Mouse (Mus musculus): ENCODE results near the gene Zfp108. TPM values are rescaled to one million over a fixed set of nuclear protein-coding genes. Genes with fewer than 3 reads are reported as not detected.

Gene Zfp108
- polyA plus RNA-seq, 1 experiment: 5.7 TPM

GRCm38 (mm10) chr7:24280031-24280857, 25.6 kb downstream of the Zfp108 start:
- H3K4me1 ChIP-seq (ENCODE audit: control insufficient read depth, insufficient read depth, low read length): no peaks in the 10 kb centered on the region
- no peak overlapping the region for H3K4me3 ChIP-seq (ENCODE audit: insufficient read depth, low read length)
- no peak overlapping the region for H3K27ac ChIP-seq (ENCODE audit: insufficient read depth, low read length)
- TF ChIP-seq POLR2A (IDR thresholded peaks at IDR 0.05; ENCODE audit: extremely low read depth, insufficient read depth, low read length) (no peak), CTCF (IDR thresholded peaks at IDR 0.05; ENCODE audit: extremely low read depth, insufficient read depth, low read length) (no peak)

- no peaks in the 10 kb centered on the region for H3K4me1 ChIP-seq (ENCODE audit: control insufficient read depth, insufficient read depth, low read length)
- TF ChIP-seq POLR2A (IDR thresholded peaks at IDR 0.05; ENCODE audit: extremely low read depth, insufficient read depth, low read length) (no peak), CTCF (IDR thresholded peaks at IDR 0.05; ENCODE audit: extremely low read depth, insufficient read depth, low read length) (no peak)
- no peak overlapping the region for H3K27ac ChIP-seq (ENCODE audit: insufficient read depth, low read length)
- H3K4me3 ChIP-seq (ENCODE audit: insufficient read depth, low read length): no peak overlapping the region
Observed at GRCm38 (mm10) chr7:24280858-24281145, 26.2 kb downstream of the Zfp108 start.

GRCm38 (mm10) chr7:24286090-24286489, 31.5 kb downstream of the Zfp108 start:
- Histone ChIP-seq H3K4me3 (ENCODE audit: insufficient read depth, low read length) (no peak overlapping the region), H3K4me1 (ENCODE audit: control insufficient read depth, insufficient read depth, low read length) (no peaks in the 10 kb centered on the region), H3K27ac (ENCODE audit: insufficient read depth, low read length) (no peak overlapping the region)
- TF ChIP-seq CTCF (IDR thresholded peaks at IDR 0.05; ENCODE audit: extremely low read depth, insufficient read depth, low read length): 0 out of 2 replicates have a peak, but pooled peaks have one; percentile 4
- TF ChIP-seq POLR2A (IDR thresholded peaks at IDR 0.05; ENCODE audit: extremely low read depth, insufficient read depth, low read length): no peak

GRCm38 (mm10) chr7:24286916-24287315, 32.3 kb downstream of the Zfp108 start:
- Histone ChIP-seq H3K27ac (ENCODE audit: insufficient read depth, low read length) (no peak overlapping the region), H3K4me1 (ENCODE audit: control insufficient read depth, insufficient read depth, low read length) (no peaks in the 10 kb centered on the region), H3K4me3 (ENCODE audit: insufficient read depth, low read length) (no peak overlapping the region)
- no peak for TF ChIP-seq POLR2A (IDR thresholded peaks at IDR 0.05; ENCODE audit: extremely low read depth, insufficient read depth, low read length)
- TF ChIP-seq CTCF (IDR thresholded peaks at IDR 0.05; ENCODE audit: extremely low read depth, insufficient read depth, low read length): no peak

- Histone ChIP-seq H3K4me3 (ENCODE audit: insufficient read depth, low read length) (no peak overlapping the region), H3K27ac (ENCODE audit: insufficient read depth, low read length) (no peak overlapping the region), H3K4me1 (ENCODE audit: control insufficient read depth, insufficient read depth, low read length) (no peaks in the 10 kb centered on the region)
- no peak for TF ChIP-seq CTCF (IDR thresholded peaks at IDR 0.05; ENCODE audit: extremely low read depth, insufficient read depth, low read length)
- TF ChIP-seq POLR2A (IDR thresholded peaks at IDR 0.05; ENCODE audit: extremely low read depth, insufficient read depth, low read length): no peak
Observed at GRCm38 (mm10) chr7:24287670-24288069, 33.1 kb downstream of the Zfp108 start.

- H3K27ac ChIP-seq (ENCODE audit: insufficient read depth, low read length): no peak overlapping the region
- H3K4me3 ChIP-seq (ENCODE audit: insufficient read depth, low read length): no peak overlapping the region
- no peaks in the 10 kb centered on the region for H3K4me1 ChIP-seq (ENCODE audit: control insufficient read depth, insufficient read depth, low read length)
- no peak for TF ChIP-seq CTCF (IDR thresholded peaks at IDR 0.05; ENCODE audit: extremely low read depth, insufficient read depth, low read length)
- no peak for TF ChIP-seq POLR2A (IDR thresholded peaks at IDR 0.05; ENCODE audit: extremely low read depth, insufficient read depth, low read length)
Observed at GRCm38 (mm10) chr7:24288512-24288911, 33.9 kb downstream of the Zfp108 start.

GRCm38 (mm10) chr7:24290106-24290693, 35.6 kb downstream of the Zfp108 start:
- H3K27ac ChIP-seq (ENCODE audit: insufficient read depth, low read length): no peak overlapping the region
- H3K4me1 ChIP-seq (ENCODE audit: control insufficient read depth, insufficient read depth, low read length): no peaks in the 10 kb centered on the region
- H3K4me3 ChIP-seq (ENCODE audit: insufficient read depth, low read length): no peak overlapping the region
- TF ChIP-seq POLR2A (IDR thresholded peaks at IDR 0.05; ENCODE audit: extremely low read depth, insufficient read depth, low read length): no peak

GRCm38 (mm10) chr7:24291387-24292090, 36.9 kb downstream of the Zfp108 start:
- Histone ChIP-seq H3K4me1 (ENCODE audit: control insufficient read depth, insufficient read depth, low read length) (no peaks in the 10 kb centered on the region), H3K27ac (ENCODE audit: insufficient read depth, low read length) (no peak overlapping the region), H3K4me3 (ENCODE audit: insufficient read depth, low read length) (no peak overlapping the region)
- TF ChIP-seq POLR2A (IDR thresholded peaks at IDR 0.05; ENCODE audit: extremely low read depth, insufficient read depth, low read length) (no peak), CTCF (IDR thresholded peaks at IDR 0.05; ENCODE audit: extremely low read depth, insufficient read depth, low read length) (no peak)

- H3K4me1 ChIP-seq (ENCODE audit: control insufficient read depth, insufficient read depth, low read length): no peaks in the 10 kb centered on the region
- no peak overlapping the region for H3K4me3 ChIP-seq (ENCODE audit: insufficient read depth, low read length)
- no peak overlapping the region for H3K27ac ChIP-seq (ENCODE audit: insufficient read depth, low read length)
- TF ChIP-seq CTCF (IDR thresholded peaks at IDR 0.05; ENCODE audit: extremely low read depth, insufficient read depth, low read length) (no peak), POLR2A (IDR thresholded peaks at IDR 0.05; ENCODE audit: extremely low read depth, insufficient read depth, low read length) (no peak)
Observed at GRCm38 (mm10) chr7:24293061-24293851, 38.7 kb downstream of the Zfp108 start.

All from cortical plate, adult 2 months (tissue).